Mouse (Mus musculus) heart, adult 2 months (tissue): ENCODE measurements around the gene Klk6.

Source experiments
- CTCF ChIP-seq: fragments of 200-600 bp; IDR thresholded peaks from 2 replicates; pipeline ENCODE4 v1.8.1; 2022; ENCODE audit warnings: antibody characterized with exemption, mild to moderate bottlenecking, moderate library complexity
- EP300 ChIP-seq: fragments of 200-500 bp; IDR thresholded peaks from 2 replicates; pipeline ENCODE4 v1.6.1; 2011; ENCODE audit warnings: low read depth, low read length, control low read depth; ENCODE audit not compliant: insufficient read depth
- POLR2A ChIP-seq: fragments of 200-500 bp; IDR thresholded peaks from 2 replicates; pipeline ENCODE4 v1.6.1; 2011; ENCODE audit warnings: mild to moderate bottlenecking, low read depth, low read length, control low read depth; ENCODE audit not compliant: insufficient read depth

DNA sequence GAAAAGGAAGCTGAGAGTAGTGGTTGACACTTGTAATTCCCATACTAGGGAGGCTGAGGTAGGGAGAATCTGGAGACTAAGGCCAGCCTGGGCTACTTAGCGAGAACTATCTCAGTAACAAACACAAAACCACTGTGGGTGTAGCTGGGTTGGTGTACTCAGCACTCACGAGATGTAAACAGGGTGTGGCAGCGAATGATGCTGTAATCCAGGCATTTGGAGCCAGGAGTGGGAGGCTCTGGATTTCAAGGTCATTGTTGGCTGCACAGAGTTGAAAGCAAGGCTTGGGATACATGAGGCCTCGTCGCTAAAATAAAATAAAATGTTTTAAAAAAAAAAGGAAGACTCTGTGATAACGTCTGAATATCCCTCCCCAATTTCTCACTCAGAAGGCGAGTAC, 32.0 kb downstream of the Klk6 start:
- TF ChIP-seq CTCF (no peak), POLR2A (no peak), EP300 (no peak)
